Mouse (Mus musculus) G1E-ER4 (cell line): ENCODE results near the gene Sh3d19. TPM values are rescaled to one million over a fixed set of nuclear protein-coding genes. Genes with fewer than 3 reads are reported as not detected.

ENCODE experiments used
- GATA1 ChIP-seq: IDR thresholded peaks from one replicate; pipeline ENCODE4 v1.8.0; 2012; ENCODE audit warnings: low read length, inconsistent platforms
- polyA plus RNA-seq: library from polyadenylated mRNA; stranded (reverse); fragments of >175 nt; gene quantifications from 2 replicates; pipeline ENCODE4 v1.2.3, GENCODE M21; 2012

Sh3d19 gene
- polyA plus RNA-seq, 1 experiment: 0.08 TPM

GRCm38 (mm10) chr3:86010618-86011017 lies 39.7 kb downstream of the Sh3d19 start:
- no peak for TF ChIP-seq GATA1

- TF ChIP-seq GATA1: no peak
These were observed 40.5 kb downstream of the Sh3d19 start for GRCm38 (mm10) chr3:86011373-86011772.

GRCm38 (mm10) chr3:86011833-86012232 lies 40.9 kb downstream of the Sh3d19 start:
- no peak for TF ChIP-seq GATA1

DNA sequence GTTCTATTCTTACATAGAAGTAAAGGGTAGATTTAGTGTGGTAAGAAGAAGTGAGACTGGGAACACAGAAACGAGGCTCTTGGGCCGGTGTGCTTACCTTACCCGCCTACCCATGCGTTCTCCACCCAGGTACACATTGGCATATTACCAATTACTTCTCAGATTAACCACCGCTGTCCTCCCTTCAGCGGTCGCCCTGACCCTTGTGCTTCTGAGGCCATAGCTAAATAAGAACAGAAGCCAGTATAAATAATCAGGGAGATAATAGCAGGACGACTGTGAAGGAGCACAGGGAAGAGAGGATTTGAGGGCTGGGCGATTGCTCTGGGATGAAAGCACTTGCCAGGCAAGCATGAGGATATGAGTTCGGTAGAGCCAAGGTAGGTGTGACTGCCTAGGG lies 42.9 kb downstream of the Sh3d19 start:
- no peak for TF ChIP-seq GATA1

GRCm38 (mm10) chr3:86016965-86017364 lies 46.1 kb downstream of the Sh3d19 start:
- TF ChIP-seq GATA1: no peak

DNA sequence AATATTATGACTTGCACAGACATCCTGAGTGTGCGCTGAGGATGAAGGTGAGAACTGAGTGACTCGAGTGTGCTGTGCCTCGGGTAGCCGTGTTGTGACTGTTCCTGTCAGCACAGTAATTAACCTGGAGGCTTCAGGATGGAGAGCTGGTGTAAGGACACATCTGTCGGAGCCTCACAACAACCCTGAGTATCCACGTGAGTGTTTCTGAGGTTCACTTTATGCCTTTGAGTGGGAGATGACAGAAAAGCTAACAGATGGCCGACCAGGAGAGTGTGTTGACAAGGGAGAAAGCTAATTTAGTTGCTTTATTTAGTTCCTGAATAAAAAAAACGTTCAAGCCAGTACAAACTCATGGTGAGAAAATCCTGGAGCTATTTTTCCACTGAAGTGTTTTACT lies 46.6 kb downstream of the Sh3d19 start:
- no peak for TF ChIP-seq GATA1

GRCm38 (mm10) chr3:86020921-86021650 lies 50.2 kb downstream of the Sh3d19 start:
- no peak for TF ChIP-seq GATA1

GRCm38 (mm10) chr3:86021651-86022050 lies 50.7 kb downstream of the Sh3d19 start:
- no peak for TF ChIP-seq GATA1

DNA sequence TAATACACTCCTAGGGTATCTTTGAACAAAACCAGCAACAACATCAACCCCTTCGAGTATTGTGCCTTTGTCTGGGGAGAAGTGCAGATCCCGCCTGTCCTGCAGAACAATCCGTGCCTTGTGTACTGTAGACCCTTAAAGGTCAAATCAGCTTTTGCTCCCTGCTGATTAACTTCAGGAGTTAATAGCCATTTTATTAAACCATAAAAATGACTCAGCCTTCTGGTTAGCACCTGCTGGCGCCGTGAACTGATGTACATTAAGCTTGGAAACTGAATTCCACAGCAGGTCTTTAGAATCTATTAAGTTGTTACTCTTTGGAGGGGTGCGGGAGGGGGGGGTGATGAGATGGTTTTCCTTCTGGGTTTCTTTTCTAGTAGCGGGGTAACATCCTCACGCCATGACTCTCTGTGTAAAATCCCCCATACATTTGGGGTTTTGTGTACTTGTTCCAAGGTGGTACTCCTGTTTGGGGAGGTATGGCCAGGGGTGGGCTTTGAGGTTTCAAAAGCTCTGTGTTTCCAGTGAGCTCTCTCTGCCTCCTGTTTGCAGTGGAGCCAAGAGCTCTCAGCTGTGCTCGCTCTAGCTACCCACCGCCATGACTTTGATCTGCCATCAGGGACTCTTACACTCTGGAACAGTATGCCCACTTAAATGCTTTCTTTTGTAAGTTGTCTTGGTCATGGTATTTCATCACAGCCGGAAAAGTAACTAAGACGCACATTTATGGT lies 53.3 kb downstream of the Sh3d19 start:
- no peak for TF ChIP-seq GATA1

DNA sequence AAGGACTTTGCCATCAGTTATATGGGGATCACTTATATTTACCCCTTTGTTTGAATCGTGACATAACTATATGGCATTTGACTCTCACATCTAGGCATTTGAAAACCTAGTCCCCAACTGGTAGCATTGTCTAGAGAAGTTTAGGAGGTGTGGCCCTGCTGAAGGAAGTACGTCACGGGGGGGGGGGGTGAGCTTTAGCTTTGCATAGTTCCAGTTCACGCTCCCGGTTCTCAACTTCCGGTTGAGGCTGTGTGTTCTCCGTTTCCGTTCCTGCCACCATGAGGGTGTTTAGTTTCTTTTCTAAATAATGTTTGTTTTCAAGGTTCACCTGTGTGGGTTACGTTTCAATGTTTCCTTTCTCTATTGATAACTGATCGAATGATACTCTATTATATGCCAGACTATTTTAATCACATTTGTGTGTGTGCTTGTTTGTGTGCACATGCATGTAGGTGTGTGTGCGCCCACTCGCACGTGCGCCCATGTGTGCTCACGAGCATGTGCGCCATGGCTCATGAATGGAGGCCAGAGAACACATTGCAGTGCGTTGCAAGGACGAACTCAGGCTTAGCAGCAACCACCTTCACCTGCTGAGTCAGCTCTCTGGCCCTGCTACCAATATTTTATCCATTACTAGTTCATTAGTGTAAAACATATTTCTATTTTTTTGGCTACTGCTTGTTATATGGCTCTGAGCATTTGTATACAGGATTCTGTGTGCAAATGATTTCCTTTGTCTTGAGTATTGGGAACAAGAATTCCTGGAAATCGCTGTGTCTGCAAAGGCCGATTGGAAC lies 54.6 kb downstream of the Sh3d19 start:
- TF ChIP-seq GATA1: no peak

- TF ChIP-seq GATA1: no peak
These were observed 57.9 kb downstream of the Sh3d19 start for GRCm38 (mm10) chr3:86028658-86029375.

GRCm38 (mm10) chr3:86030566-86030965 lies 59.7 kb downstream of the Sh3d19 start:
- TF ChIP-seq GATA1: no peak

DNA sequence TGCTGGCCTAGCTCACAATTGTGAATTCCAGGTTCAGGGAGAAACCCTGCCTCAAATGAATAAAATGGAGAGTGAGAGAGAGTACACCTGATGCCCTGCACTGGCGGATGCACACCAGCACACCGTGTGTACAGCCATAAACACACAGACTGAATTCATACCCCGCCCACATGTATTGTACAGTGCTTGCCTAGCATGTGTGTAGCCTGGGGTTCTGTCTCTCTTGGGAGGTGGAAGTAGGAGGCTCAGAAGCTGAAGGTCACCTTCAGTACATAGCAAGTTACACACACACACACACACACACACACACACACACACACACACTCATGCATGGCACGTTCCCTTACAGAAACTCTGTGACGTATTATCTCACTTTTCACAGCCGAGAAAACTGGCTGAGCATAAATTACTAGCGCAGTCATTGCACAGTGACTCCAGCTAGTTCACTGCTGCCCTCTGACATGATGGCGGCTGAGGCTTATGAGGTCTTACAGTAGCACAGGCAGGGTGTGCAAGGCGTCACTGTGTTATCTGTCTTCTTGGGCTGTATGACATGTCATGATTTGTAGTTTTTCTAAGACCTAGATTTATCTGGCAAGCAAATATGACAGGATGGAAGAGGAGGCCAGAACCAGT lies 62.7 kb downstream of the Sh3d19 start:
- TF ChIP-seq GATA1: no peak

- TF ChIP-seq GATA1: no peak
These were observed 67.1 kb downstream of the Sh3d19 start for GRCm38 (mm10) chr3:86037926-86038484.

- TF ChIP-seq GATA1: no peak
These were observed 67.7 kb downstream of the Sh3d19 start for GRCm38 (mm10) chr3:86038648-86039047.
